Mouse (Mus musculus): ENCODE data around the gene Arpp21.

- TF ChIP-seq CTCF (IDR thresholded peaks at IDR 0.05; ENCODE audit: low read depth, low read length): no peak
- no peak for TF ChIP-seq GATA1 (IDR thresholded peaks at IDR 0.05; ENCODE audit: borderline replicate concordance, low read length)
- no peak for TF ChIP-seq TAL1 (conservative IDR thresholded peaks at IDR 0.05; ENCODE audit: low read depth, low read length)
Measured at GRCm38 (mm10) chr9:112119535-112119934, 116.2 kb downstream of the Arpp21 start.

Data from G1E (cell line).